Mouse (Mus musculus) midbrain, embryonic 15.5 days (tissue): ENCODE measurements around the gene Gm15093. TPM values are rescaled to one million over a fixed set of nuclear protein-coding genes. Genes with fewer than 3 reads are reported as not detected.
"Not testable (repeated sequence)": the region's sequence is repeated elsewhere in the genome, so short reads cannot be mapped to it uniquely, and the experiment has no call there.

Source experiments
- ATAC-seq: fragments of 200-750 bp; cut with Nextera tagmentation; replicated peaks from 2 replicates; pipeline ENCODE4 v1.8.0; 2017; ENCODE audit warnings: moderate TSS enrichment
- H3K27ac ChIP-seq: fragments of 300-500 bp; sonication (generic); 2 replicates; pipeline ENCODE4 v1.5.1; 2015; ENCODE audit warnings: mild to moderate bottlenecking, inconsistent platforms
- H3K27me3 ChIP-seq: fragments of 300-500 bp; sonication (generic); replicated peaks from 2 replicates; pipeline ENCODE4 v1.6.1; 2015; ENCODE audit warnings: inconsistent platforms
- H3K36me3 ChIP-seq: fragments of 300-500 bp; sonication (generic); replicated peaks from 2 replicates; pipeline ENCODE4 v1.6.1; 2015; ENCODE audit warnings: inconsistent platforms
- H3K4me1 ChIP-seq: fragments of 300-500 bp; sonication (generic); 2 replicates; pipeline ENCODE4 v1.6.1; 2015; ENCODE audit warnings: inconsistent platforms
- H3K4me2 ChIP-seq: fragments of 300-500 bp; sonication (generic); 2 replicates; pipeline ENCODE4 v1.6.1; 2015; ENCODE audit warnings: inconsistent platforms, mild to moderate bottlenecking, moderate library complexity
- H3K4me3 ChIP-seq: fragments of 300-500 bp; sonication (generic); 2 replicates; pipeline ENCODE4 v1.5.1; 2015; ENCODE audit warnings: mild to moderate bottlenecking, inconsistent platforms
- H3K9ac ChIP-seq: fragments of 300-500 bp; sonication (generic); 2 replicates; pipeline ENCODE4 v1.6.1; 2015; ENCODE audit warnings: mild to moderate bottlenecking, inconsistent platforms
- H3K9me3 ChIP-seq: fragments of 300-500 bp; sonication (generic); 2 replicates; pipeline ENCODE4 v1.6.1; 2016; ENCODE audit warnings: inconsistent platforms
- whole genome bisulfite sequencing: fragments of 180-500 bp; shearing (Covaris S2); methylation state at CpG from one replicate; pipeline ENCODE4 v1.1.7; 2015; ENCODE audit warnings: mixed read lengths; 5-methylcytosine and 5-hydroxymethylcytosine counted together
- polyA plus RNA-seq: library from polyadenylated mRNA; unstranded; fragments of >200 nt; fragmentation: Nextera tagmentation; extraction: Ambion mirVana; gene quantifications from 2 replicates; pipeline ENCODE4 v1.2.1, GENCODE M21; 2015

The Gm15093 gene
- polyA plus RNA-seq, result not detected in 2 replicates

DNA sequence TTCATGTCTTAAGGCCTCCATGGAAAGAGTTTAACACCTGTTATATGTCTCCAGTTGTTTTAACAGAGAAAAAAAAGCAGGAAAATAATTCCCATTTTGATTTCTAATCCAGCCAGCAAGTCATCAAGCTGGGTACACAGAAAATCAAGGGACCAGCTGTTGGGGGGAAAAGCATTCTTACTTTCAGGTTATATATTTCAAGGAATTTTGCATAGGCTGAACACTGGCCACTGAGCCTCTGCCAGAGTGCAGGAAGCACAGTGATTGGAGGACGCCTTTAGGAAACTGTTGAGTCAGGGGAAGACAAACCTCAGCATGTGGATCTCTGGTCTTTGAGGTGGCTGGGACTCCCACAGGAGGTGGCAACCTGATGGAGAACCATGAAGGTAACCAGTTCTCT, at the start of gene Gm15093:
Gm15093 (plus strand) TSS at position 301 of the 400 bp plus-strand sequence.
- not testable (repeated sequence) for H3K27me3 ChIP-seq, H3K36me3 ChIP-seq, ATAC-seq, H3K4me1 ChIP-seq, H3K4me2 ChIP-seq, H3K9ac ChIP-seq, H3K9me3 ChIP-seq, H3K27ac ChIP-seq, H3K4me3 ChIP-seq
- no CpG with 5 or more reads among the region's 1 CpGs for WGBS

Other genes with a start within 250 kb of the Gm15093 start
- not detected in 2 replicates for gene Ott, start 198.1 kb upstream of the Gm15093 start, polyA plus RNA-seq
- gene Gm15085, start 175.2 kb downstream of the Gm15093 start, polyA plus RNA-seq, result not detected in 2 replicates